Mouse (Mus musculus): ENCODE results near the gene Rabl6. TPM values are rescaled to one million over a fixed set of nuclear protein-coding genes. Genes with fewer than 3 reads are reported as not detected.

Gene Rabl6
- 100 TPM for total RNA-seq (2023)

DNA sequence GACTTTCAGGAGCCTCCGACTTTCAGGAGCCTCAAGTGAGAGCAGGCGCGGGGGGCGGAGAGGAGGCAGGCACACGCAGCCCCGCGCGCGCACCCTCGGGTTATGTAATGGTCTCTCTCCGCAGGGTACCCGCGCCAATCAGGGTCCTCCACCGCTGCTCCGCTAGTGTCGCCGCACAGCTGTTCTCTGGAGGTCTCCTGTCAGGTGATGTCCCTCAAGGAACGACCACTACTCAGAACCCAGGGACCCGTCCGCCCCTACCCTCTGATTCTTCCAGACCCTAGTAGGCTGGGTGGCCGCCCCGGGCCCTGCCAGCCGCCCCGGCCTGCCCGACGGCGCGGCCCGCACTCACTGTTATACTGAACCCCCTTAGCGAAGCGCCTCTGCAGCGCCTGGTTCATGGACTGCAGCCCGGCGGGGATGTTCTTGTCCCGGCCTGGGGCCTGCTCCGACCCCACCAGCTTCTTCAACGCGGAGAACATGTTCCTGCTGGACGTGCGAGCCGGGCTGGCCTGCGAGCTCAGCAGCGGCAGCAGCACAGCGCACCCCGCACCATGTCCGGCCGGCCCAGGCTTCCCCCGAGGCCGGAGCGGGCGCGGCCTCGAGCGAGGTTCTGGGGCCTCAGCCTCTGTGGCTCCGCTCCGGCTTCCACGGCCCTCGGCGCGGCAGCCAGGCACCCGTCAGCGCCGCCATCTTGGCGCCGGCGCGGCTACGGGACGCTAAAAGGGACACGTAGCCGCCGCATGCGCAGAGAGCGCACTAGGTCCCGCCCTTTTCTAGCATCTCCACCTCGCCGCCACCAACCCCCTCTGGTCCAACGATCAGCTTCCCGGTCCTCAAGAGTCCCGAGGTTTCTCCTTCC lies at the start of gene Rabl6:
TSS of gene Rabl6 (minus strand) at position 761 of the 862 bp plus-strand sequence.

DNA sequence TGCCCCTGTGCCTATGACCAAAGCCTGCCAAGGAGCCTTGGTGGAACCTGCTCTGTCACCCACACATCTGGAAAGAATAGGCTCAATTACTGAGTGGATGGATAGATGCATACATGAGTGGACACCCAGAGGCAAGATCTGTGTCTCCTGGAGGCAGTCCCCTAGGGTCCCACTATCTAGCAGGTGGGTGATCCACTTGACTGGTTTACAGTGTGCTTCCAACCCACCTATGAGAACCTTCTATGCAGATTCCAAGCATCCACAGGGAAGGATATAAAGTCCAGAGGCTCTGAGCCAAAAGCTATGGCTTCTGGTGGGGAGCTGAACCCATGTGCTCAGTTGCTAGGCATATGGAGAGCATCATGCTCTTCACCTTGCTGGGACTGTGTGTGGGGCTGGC lies 49.3 kb upstream of the Rabl6 start, which contains the start of gene Lcn5:
TSS of gene Lcn5 (plus strand) at position 301 of the 400 bp plus-strand sequence.

DNA sequence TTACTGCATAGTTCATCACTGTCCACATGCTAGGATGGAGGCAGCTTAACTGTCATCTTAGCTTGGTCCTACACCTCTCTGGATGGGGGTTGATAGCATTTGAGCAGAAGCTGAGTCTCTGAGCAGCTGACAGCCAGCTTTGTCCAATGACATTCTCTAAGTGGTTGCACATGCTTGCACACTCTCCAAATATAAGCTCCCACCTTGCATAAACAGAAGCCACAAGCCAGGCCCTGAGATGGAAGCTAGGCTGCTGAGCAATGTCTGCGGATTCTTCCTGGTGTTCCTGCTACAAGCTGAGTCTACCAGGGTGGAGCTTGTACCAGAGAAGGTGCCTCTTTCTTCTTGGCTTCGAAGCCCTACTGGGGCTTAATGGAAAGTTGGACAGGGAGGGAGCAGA lies 44.6 kb upstream of the Rabl6 start, which contains the start of gene Lcn8:
TSS of gene Lcn8 (plus strand) at position 219 of the 400 bp plus-strand sequence.

DNA sequence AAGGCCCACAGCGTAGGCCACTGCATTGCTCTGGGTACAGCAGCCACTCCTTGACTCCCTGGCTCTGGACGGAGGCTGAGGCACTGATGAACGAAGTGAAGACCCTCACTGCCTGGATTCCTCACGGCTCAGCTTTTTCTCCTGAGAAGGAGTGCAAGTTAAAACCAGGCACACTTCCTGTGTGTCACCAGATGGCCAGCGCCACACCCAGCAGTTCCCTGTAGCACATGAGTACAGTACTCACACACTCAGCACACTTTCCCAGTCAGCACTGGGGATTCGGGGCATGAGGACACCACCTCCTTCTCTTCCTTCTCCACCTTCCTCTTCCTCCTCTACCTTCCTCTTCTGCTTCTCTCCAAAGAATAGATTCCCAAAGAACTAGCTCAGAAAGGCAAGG lies 19.5 kb upstream of the Rabl6 start, which contains the start of gene Fcna:
TSS of gene Fcna (minus strand) at position 220 of the 400 bp plus-strand sequence.

DNA sequence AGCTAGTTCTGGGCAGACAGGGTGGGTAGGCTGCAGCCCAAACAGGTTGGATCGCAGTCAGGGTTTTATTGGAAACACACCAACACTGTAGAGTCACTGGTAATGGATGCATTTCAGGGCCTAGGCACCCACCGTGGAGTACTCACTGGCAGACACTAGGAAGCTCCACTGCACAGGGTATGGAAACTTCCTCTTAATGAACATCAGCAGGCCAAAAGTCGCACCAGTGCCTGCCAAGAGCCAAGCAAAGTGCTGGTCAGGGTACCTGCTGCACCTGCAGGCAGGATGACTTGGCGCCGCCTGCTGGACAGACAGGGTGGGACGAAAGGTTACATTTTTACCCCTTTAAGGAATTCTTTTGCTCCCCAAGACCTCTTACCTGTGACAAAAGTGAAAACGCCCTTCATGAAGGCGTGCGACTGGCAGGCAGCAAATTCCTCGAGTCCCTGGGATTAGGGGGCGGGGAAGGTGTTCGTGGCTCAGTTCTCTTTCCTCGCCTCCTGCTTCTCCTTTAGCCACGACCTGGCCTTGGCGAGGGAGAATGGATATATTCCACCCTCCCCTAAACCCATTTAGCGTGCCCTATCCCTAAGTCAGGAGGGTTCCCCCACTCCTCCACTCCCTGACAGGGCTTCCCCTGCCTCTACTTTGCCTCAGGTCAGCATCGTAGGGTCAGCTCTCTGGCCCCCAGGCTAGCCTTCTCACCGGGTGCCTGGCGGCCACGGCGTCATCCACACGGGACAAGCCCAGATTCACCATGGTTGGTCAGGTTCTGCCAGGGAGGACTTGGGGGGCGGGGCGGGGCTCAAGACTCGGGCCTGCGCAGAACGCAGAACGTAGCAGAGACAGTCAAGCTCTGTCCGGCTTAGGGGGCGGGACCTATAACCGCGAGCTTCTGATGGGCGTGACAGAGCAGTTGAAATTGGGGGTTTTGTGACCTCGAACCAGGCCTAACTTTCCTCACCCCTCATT lies 13.2 kb upstream of the Rabl6 start, which contains the start of gene Tmem141:
TSS of gene Tmem141 (minus strand) at position 777 of the 972 bp plus-strand sequence.

DNA sequence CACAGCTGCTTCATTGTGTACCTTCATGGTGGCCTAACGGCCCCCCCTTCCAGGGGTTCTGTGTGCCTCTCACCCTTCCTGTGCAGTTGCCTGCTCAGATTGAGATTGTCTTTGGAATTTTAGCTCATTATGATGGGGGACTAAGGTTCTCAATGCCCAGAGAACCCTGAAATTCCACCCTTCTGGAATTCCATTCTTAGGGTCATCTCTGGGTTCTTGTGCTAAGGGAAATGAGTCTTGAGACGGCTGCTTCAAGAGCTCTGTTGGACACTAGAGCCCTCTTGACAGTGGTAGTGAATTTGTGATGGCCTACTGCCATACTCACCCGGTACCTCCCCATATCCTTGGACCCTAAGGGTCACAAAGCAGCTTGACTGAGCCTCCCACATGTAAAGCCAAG lies 9.3 kb upstream of the Rabl6 start, which contains the start of gene Ccdc183:
TSS of gene Ccdc183 (minus strand) at position 101 of the 400 bp plus-strand sequence.

DNA sequence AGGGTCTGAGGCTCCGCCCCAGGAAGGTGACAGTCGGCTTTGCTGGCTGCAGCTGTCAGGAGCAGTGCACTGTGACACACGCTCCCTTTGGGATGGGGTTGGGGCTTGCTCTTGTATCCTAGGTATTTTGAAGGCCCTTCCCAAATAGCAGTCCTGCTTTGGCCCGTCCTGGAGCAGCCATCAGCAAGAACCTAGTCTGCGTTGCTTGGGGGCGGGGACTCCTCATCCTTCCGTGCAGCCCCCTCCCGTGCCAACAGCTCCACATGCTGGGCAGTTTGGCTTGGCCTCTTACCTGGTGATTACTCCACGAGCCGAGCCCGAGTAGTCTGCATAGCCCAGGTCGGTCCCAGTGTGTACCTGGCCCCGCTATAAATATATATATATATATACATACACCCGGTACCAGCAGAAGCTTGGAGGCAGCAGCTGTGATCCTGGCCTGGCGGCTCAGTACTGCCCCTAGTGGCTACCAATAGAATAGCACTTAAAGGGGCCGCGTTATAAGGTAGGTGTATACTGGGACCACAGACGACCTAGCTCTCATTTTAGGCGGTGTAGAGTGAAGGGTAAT lies 26.9 kb downstream of the Rabl6 start, which contains the start of gene Ajm1:
TSS of gene Ajm1 (minus strand) at position 464 of the 571 bp plus-strand sequence.

DNA sequence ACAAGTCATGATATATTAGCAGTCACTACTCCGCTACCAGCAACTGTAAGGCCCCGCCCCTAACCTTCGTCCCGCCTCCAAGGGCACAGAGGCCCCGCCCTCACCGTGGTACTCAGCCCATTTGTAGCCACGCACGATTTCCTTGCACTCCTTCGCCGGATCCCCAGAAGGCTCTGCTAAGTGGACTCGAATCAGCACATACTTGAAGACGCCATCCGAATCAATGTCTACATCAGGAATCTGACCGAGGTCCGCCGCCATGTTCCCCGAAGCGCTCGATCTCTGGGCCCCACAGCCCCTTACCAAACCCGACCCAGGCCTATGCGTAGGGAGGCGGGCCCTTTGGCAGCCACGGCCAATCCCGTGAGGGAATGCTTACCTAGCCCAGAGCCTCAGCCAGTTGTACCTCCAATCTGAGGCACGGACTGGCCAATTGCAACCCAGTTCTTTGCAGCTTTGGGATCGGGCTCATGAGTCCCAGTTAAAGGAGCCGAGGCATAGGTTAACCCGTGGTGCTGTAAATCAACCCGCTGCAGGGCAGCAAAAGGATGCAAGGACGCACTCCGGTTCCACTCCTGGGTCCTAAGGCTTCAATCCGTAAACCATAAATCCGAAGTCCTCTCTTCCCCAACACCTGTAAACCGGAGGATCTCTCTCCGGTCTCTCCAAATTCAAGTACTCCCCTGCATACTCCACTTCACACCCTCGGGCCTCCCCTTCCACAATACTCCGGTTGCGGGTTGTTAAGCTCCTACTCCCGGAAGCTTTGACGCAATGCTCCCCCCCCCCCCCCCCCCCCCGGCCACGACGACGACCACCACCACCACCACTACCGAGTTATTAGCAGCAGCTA lies 33.5 kb downstream of the Rabl6 start, which contains the start of the genes Mamdc4 and Phpt1:
TSS of gene Mamdc4 (minus strand) at position 267 of the 853 bp plus-strand sequence.
TSS of gene Phpt1 (minus strand) at position 646 of the 853 bp plus-strand sequence.

DNA sequence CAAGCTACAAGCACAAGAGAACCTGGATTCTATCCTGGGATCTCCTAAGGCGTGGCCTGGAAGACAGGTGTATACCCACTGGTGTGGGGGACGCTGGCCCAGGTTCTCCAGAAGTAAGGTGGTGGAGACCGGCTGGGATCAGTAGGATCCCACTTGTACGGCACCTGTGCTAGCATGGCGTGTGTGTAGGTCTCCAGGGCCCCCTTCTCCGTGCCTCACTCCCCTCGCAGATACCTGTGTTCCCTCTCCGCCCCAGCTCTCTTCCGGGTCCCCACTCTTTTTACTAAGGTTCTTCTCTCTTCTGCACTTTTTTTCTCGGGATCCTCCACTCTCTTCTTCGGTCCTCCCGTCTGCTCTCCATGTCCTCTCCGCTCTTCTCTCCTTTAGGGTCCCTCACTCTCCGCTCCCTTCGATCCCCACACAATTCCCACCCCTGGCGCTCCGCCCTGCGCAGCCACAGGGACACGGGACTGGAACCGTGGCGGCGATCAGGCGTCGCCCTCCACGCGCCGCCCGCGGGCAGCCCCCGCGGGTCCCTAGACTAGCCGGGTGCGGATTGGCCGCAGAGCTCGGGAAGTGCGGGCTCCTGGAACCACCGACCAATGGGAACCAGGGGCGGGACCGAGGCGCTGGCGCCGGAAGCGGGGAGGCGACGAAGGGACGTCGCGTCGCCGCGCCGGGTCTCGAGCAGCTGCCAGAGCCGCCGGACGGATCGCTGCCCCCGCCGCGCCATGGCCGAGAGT lies 50.9 kb downstream of the Rabl6 start, which contains the start of gene Edf1:
TSS of gene Edf1 (plus strand) at position 627 of the 743 bp plus-strand sequence.

DNA sequence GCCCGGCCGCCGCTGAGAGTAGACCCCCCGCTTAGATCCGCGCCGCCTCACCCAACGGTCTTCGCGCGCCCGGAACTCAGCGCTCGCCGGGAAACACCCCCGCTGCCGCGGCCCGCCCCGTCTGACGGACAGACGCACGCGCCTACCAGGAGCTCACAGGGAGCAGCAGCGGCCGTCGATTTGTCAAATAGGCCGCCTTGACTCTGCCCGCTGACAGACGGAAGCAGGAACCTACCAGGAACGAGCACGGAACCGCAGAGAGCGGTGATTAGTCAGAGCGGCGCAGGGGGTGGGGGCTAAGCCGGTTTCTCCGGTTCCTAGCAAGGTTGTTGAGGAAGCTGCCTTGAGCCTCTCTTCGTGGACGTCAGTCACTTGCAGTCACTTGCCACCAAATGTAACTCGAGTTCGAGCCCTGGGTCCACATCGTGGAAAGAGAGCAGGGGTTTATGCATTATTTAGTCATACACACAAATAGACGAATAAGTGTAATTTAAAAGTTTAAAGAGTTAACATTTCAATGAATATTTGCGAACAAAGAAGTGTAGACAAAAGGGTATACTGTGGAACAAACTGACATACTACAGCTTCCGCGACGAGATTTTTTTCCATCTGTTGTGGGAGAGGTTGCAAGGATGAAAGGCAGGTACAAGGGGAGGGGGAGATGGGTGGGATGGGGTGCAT lies 61.4 kb downstream of the Rabl6 start, which contains the start of gene Traf2:
TSS of gene Traf2 (minus strand) at position 130 of the 681 bp plus-strand sequence.

Other genes with a start within 250 kb of the Rabl6 start
- 5.7 TPM for gene Uap1l1, start 242.8 kb downstream of the Rabl6 start, total RNA-seq (2023)
- 1.1 TPM for gene Sapcd2, start 236.2 kb downstream of the Rabl6 start, total RNA-seq (2023)
- gene Entpd2, start 212.6 kb downstream of the Rabl6 start, total RNA-seq (2023): not detected
- 2.2 TPM for gene Npdc1, start 209.2 kb downstream of the Rabl6 start, total RNA-seq (2023)
- 0.67 TPM for gene Fut7, start 185.3 kb downstream of the Rabl6 start, total RNA-seq (2023)
- 67.3 TPM for gene Abca2, start 179.8 kb downstream of the Rabl6 start, total RNA-seq (2023)
- not detected for gene Clic3, start 151.7 kb downstream of the Rabl6 start, total RNA-seq (2023)
- gene Paxx, start 147.4 kb downstream of the Rabl6 start, total RNA-seq (2023): 74.0 TPM
- gene Ptgds, start 138.5 kb downstream of the Rabl6 start, total RNA-seq (2023): not detected
- not detected for gene Lcn12, start 114.6 kb downstream of the Rabl6 start, total RNA-seq (2023)
- 61.4 TPM for gene Fbxw5, start 107.8 kb downstream of the Rabl6 start, total RNA-seq (2023)
- gene C8g, start 106.8 kb downstream of the Rabl6 start, total RNA-seq (2023): 0.50 TPM
- 35.1 TPM for gene Traf2, start 61.6 kb downstream of the Rabl6 start, total RNA-seq (2023)
- gene Edf1, start 50.7 kb downstream of the Rabl6 start, total RNA-seq (2023): 98.0 TPM
- 2.7 TPM for gene Mamdc4, start 33.7 kb downstream of the Rabl6 start, total RNA-seq (2023)
- gene Phpt1, start 33.3 kb downstream of the Rabl6 start, total RNA-seq (2023): 25.7 TPM
- gene Ajm1, start 26.8 kb downstream of the Rabl6 start, total RNA-seq (2023): 0.38 TPM
- not detected for gene Ccdc183, start 9.2 kb upstream of the Rabl6 start, total RNA-seq (2023)
- gene Tmem141, start 13.5 kb upstream of the Rabl6 start, total RNA-seq (2023): 0.79 TPM
- gene Fcna, start 19.5 kb upstream of the Rabl6 start, total RNA-seq (2023): 7.5 TPM
- gene Lcn8, start 44.6 kb upstream of the Rabl6 start, total RNA-seq (2023): not detected
- not detected for gene Lcn5, start 49.4 kb upstream of the Rabl6 start, total RNA-seq (2023)
- not detected for gene Lcn6, start 68.3 kb upstream of the Rabl6 start, total RNA-seq (2023)
- gene Lcn10, start 74.2 kb upstream of the Rabl6 start, total RNA-seq (2023): not detected
- gene Obp2a, start 91.5 kb upstream of the Rabl6 start, total RNA-seq (2023): not detected
- 15.2 TPM for gene Bmyc, start 98.2 kb upstream of the Rabl6 start, total RNA-seq (2023)
- gene Obp2b, start 128.5 kb upstream of the Rabl6 start, total RNA-seq (2023): not detected
- not detected for gene Lcn3, start 157.0 kb upstream of the Rabl6 start, total RNA-seq (2023)
- gene Lcn11, start 168.5 kb upstream of the Rabl6 start, total RNA-seq (2023): not detected
- gene Gm13539, start 173.7 kb upstream of the Rabl6 start, total RNA-seq (2023): not detected
- gene Glt6d1, start 207.3 kb upstream of the Rabl6 start, total RNA-seq (2023): not detected
- not detected for gene Lcn9, start 214.6 kb upstream of the Rabl6 start, total RNA-seq (2023)
- gene Sohlh1, start 238.7 kb upstream of the Rabl6 start, total RNA-seq (2023): not detected

All from CD4-positive naive resting alpha-beta T cell, adult 76 days (primary cell).